In the genomic region with DNA sequence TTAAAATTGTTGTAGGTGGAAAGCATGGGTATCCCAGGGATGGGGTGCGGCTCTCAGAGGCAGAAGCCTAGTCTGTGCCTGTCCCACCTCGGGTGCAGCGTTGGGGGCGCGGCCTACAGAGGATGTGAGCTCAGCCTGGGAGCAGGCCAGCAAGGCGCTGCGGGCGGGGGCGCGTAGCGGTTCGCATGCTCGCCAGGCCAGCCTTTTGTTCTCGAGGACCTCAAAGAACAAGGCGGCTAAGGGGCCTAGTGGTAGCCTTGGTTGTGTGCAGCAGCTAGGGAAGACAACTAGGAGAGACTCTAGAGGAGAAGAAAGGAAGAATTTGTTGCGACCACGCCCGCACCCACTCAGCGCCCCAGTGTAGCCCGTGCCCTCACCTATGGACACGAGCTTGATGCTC, we compare ENCODE assay signal across 1 mouse cellular context.
TF ChIP-seq lines count a peak whose summit lies in the region.

No protein-coding gene starts in this region.

TF ChIP-seq in C2C12, 6 proteins besides CTCF, POLR2A, EP300 and RAD21:
- TF ChIP-seq CEBPB (IDR thresholded peaks at IDR 0.05; ENCODE audit: low read depth) = no peak
- TF ChIP-seq FOSL1 (IDR thresholded peaks at IDR 0.05; ENCODE audit: insufficient read depth, low read length, poor library complexity, severe bottlenecking) = no peak
- no peak for TF ChIP-seq MAX (IDR thresholded peaks at IDR 0.05)
- no peak for TF ChIP-seq MYOD1 (IDR thresholded peaks at IDR 0.05; ENCODE audit: control insufficient read depth, insufficient read length, low read depth)
